Mouse (Mus musculus) hindbrain, embryonic 11.5 days (tissue): ENCODE results near the gene Ncbp1. TPM values are rescaled to one million over a fixed set of nuclear protein-coding genes. Genes with fewer than 3 reads are reported as not detected.

ENCODE experiments used
- ATAC-seq: fragments of 200-750 bp; cut with Nextera tagmentation; 2 replicates; pipeline ENCODE4 v1.8.0; 2017; ENCODE audit warnings: mild to moderate bottlenecking, moderate TSS enrichment, moderate library complexity; ENCODE audit not compliant: low FRiP score
- DNase-seq: peaks from one replicate; pipeline ENCODE4 v3.0.0-alpha.2; 2015; ENCODE audit warnings: low spot score
- H3K27ac ChIP-seq: fragments of 300-500 bp; sonication (generic); 2 replicates; pipeline ENCODE4 v1.5.1; 2014; ENCODE audit warnings: mild to moderate bottlenecking, low read depth, low read length
- H3K27me3 ChIP-seq: fragments of 300-500 bp; sonication (generic); 2 replicates; pipeline ENCODE4 v1.6.1; 2014; ENCODE audit warnings: mild to moderate bottlenecking, low read length, moderate library complexity, mixed read lengths; ENCODE audit not compliant: control insufficient read depth, insufficient read depth
- H3K36me3 ChIP-seq: fragments of 300-500 bp; sonication (generic); 2 replicates; pipeline ENCODE4 v1.6.1; 2014; ENCODE audit warnings: mild to moderate bottlenecking, low read length, moderate library complexity, mixed read lengths; ENCODE audit not compliant: control insufficient read depth, insufficient read depth
- H3K4me1 ChIP-seq: fragments of 300-500 bp; sonication (generic); replicated peaks from 2 replicates; pipeline ENCODE4 v1.6.1; 2014; ENCODE audit warnings: low read length, mixed read lengths; ENCODE audit not compliant: control insufficient read depth, insufficient read depth
- H3K4me2 ChIP-seq: fragments of 300-500 bp; sonication (generic); replicated peaks from 2 replicates; pipeline ENCODE4 v1.6.1; 2014; ENCODE audit warnings: mild to moderate bottlenecking, low read depth, low read length
- H3K4me3 ChIP-seq: fragments of 300-500 bp; sonication (generic); 2 replicates; pipeline ENCODE4 v1.5.1; 2014; ENCODE audit warnings: low read depth, low read length
- H3K9ac ChIP-seq: fragments of 300-500 bp; sonication (generic); 2 replicates; pipeline ENCODE4 v1.6.1; 2014; ENCODE audit warnings: low read depth, low read length
- H3K9me3 ChIP-seq: fragments of 300-500 bp; sonication (generic); 2 replicates; pipeline ENCODE4 v1.6.1; 2016; ENCODE audit warnings: low read length; ENCODE audit not compliant: control insufficient read depth
- WGBS: fragments of 180-500 bp; shearing (Covaris S2); extraction: QIAGEN DNeasy Blood & Tissue Kit; methylation state at CpG from one replicate; pipeline ENCODE4 v1.1.7; 2014; 5-methylcytosine and 5-hydroxymethylcytosine counted together
- polyA plus RNA-seq: library from polyadenylated mRNA; unstranded; fragments of >200 nt; fragmentation: Nextera tagmentation; extraction: Ambion mirVana; gene quantifications from 2 replicates; pipeline ENCODE4 v1.2.1, GENCODE M21; 2014

Ncbp1 gene
- polyA plus RNA-seq, 1 experiment from 2014 or later, result 124 TPM

- WGBS, result 10% methylated on average over 7 of the region's 7 CpGs
- peak; percentile 87 for DNase-seq
- Histone ChIP-seq H3K4me2 (peak overlapping the region; percentile 23), H3K9ac (no peak overlapping the region; the same call in 1 of the 2 replicates), H3K27me3 (0 out of 2 replicates have a peak, but pooled peaks cover 2% of the 10 kb centered on the region), H3K27ac (no peak overlapping the region), H3K4me3 (peak overlapping the region; percentile 6), H3K36me3 (no peaks in the 10 kb centered on the region), H3K4me1 (no peaks in the 10 kb centered on the region), H3K9me3 (no peaks in the 10 kb centered on the region)
- peak; percentile 49; the same call in 1 of the 2 replicates for ATAC-seq
Observed at GRCm38 (mm10) chr4:46201834-46202561, 63.6 kb downstream of the Ncbp1 start.

- WGBS, result 7% methylated on average over 23 of the region's 23 CpGs
- H3K4me2 ChIP-seq, result peak overlapping the region; percentile 23
- H3K9me3 ChIP-seq, result no peaks in the 10 kb centered on the region
- DNase-seq, result peak; percentile 38
- H3K36me3 ChIP-seq, result no peaks in the 10 kb centered on the region
- 0 out of 2 replicates have a peak, but pooled peaks cover 2% of the 10 kb centered on the region for H3K27me3 ChIP-seq
- peak overlapping the region; percentile 6 for H3K4me3 ChIP-seq
- H3K9ac ChIP-seq, result peak overlapping the region; percentile 8
- H3K27ac ChIP-seq, result no peak overlapping the region
- peak; percentile 45; the same call in 1 of the 2 replicates for ATAC-seq
- no peaks in the 10 kb centered on the region for H3K4me1 ChIP-seq
Observed at GRCm38 (mm10) chr4:46202562-46203126, 64.2 kb downstream of the Ncbp1 start.

GRCm38 (mm10) chr4:46221090-46221489 lies 82.7 kb downstream of the Ncbp1 start:
- no peak overlapping the region for H3K9ac ChIP-seq
- H3K27me3 ChIP-seq, result no peaks in the 10 kb centered on the region
- no peaks in the 10 kb centered on the region for H3K9me3 ChIP-seq
- no peak for DNase-seq
- H3K27ac ChIP-seq, result no peak overlapping the region
- H3K4me3 ChIP-seq, result no peak overlapping the region
- H3K36me3 ChIP-seq, result no peaks in the 10 kb centered on the region
- no peak for ATAC-seq
- H3K4me1 ChIP-seq, result no peaks in the 10 kb centered on the region
- 92% methylated on average over 3 of the region's 3 CpGs for WGBS
- no peak overlapping the region for H3K4me2 ChIP-seq

Other genes with a start within 250 kb of the Ncbp1 start
- 0.38 and 0.71 TPM in 2 replicates for gene Ccdc180, start 248.3 kb upstream of the Ncbp1 start, polyA plus RNA-seq
- gene Tdrd7, start 173.3 kb upstream of the Ncbp1 start, polyA plus RNA-seq, result 11.7 and 12.1 TPM in 2 replicates
- gene Tmod1, start 99.7 kb upstream of the Ncbp1 start, polyA plus RNA-seq, result 3.6 and 4.9 TPM in 2 replicates
- 39.3 and 41.4 TPM in 2 replicates for gene Tstd2, start 81 bp downstream of the Ncbp1 start, polyA plus RNA-seq
- 27.7 and 29.7 TPM in 2 replicates for gene Xpa, start 57.7 kb downstream of the Ncbp1 start, polyA plus RNA-seq
- 0.08 and 0.48 TPM in 2 replicates for gene Foxe1, start 205.0 kb downstream of the Ncbp1 start, polyA plus RNA-seq